Mouse (Mus musculus): ENCODE results near the gene Hsd17b1. TPM values are rescaled to one million over a fixed set of nuclear protein-coding genes. Genes with fewer than 3 reads are reported as not detected.

Hsd17b1 gene
- total RNA-seq, 4 experiments from 2014 or later = 0.21 TPM; not detected in 3

- peak in 1 of 2 experiments; percentile 56 for DNase-seq (ENCODE audit: low spot score in 2 of 2)
Observed at GRCm38 (mm10) chr11:101060126-101060525, 18.1 kb upstream of the Hsd17b1 start.

- no peak for DNase-seq (ENCODE audit: low spot score in 2 of 2)
Observed at GRCm38 (mm10) chr11:101061049-101061448, 17.2 kb upstream of the Hsd17b1 start.

GRCm38 (mm10) chr11:101062165-101062884 is 15.9 kb upstream of the Hsd17b1 start:
- peak in 1 of 2 experiments; percentile 57 for DNase-seq (ENCODE audit: low spot score in 2 of 2)

- no peak for DNase-seq (ENCODE audit: low spot score in 2 of 2)
Observed at GRCm38 (mm10) chr11:101062971-101063675, 15.1 kb upstream of the Hsd17b1 start.

- peak; percentile 76 to 77 for DNase-seq (ENCODE audit: low spot score in 2 of 2)
Observed at GRCm38 (mm10) chr11:101063676-101064327, 14.4 kb upstream of the Hsd17b1 start.

GRCm38 (mm10) chr11:101064462-101064861 is 13.7 kb upstream of the Hsd17b1 start:
- no peak for DNase-seq (ENCODE audit: low spot score in 2 of 2)

- DNase-seq (ENCODE audit: low spot score in 2 of 2) = no peak
Observed at GRCm38 (mm10) chr11:101065002-101065401, 13.2 kb upstream of the Hsd17b1 start.

- peak; percentile 76 to 77 for DNase-seq (ENCODE audit: low spot score in 2 of 2)
Observed at GRCm38 (mm10) chr11:101066549-101067412, 11.4 kb upstream of the Hsd17b1 start.

GRCm38 (mm10) chr11:101069391-101070188 is 8.6 kb upstream of the Hsd17b1 start, which contains the start of gene Naglu:
Gene Naglu (plus strand): TSS chr11:101070012.
- peak; percentile 92 to 96 for DNase-seq (ENCODE audit: low spot score in 2 of 2)

- DNase-seq (ENCODE audit: low spot score in 2 of 2) = no peak
Observed at GRCm38 (mm10) chr11:101070189-101070527, 8.1 kb upstream of the Hsd17b1 start.

GRCm38 (mm10) chr11:101070987-101071386 is 7.2 kb upstream of the Hsd17b1 start:
- DNase-seq (ENCODE audit: low spot score in 2 of 2) = no peak

GRCm38 (mm10) chr11:101071810-101072428 is 6.3 kb upstream of the Hsd17b1 start:
- DNase-seq (ENCODE audit: low spot score in 2 of 2) = no peak

- no peak for DNase-seq (ENCODE audit: low spot score in 2 of 2)
Observed at GRCm38 (mm10) chr11:101079746-101080145, 1.5 kb downstream of the Hsd17b1 start.

- DNase-seq (ENCODE audit: low spot score in 2 of 2) = no peak
Observed at GRCm38 (mm10) chr11:101080421-101080820, 2.2 kb downstream of the Hsd17b1 start.

GRCm38 (mm10) chr11:101081659-101082058 is 3.4 kb downstream of the Hsd17b1 start:
- no peak for DNase-seq (ENCODE audit: low spot score in 2 of 2)

GRCm38 (mm10) chr11:101082208-101083082 is 4.2 kb downstream of the Hsd17b1 start, which contains the start of gene Coasy:
Gene Coasy (plus strand): TSS chr11:101082565.
- DNase-seq (ENCODE audit: low spot score in 2 of 2) = peak; percentile 59 to 72

GRCm38 (mm10) chr11:101083083-101083697 is 5.0 kb downstream of the Hsd17b1 start:
- DNase-seq (ENCODE audit: low spot score in 2 of 2) = no peak

GRCm38 (mm10) chr11:101084246-101084645 is 6.0 kb downstream of the Hsd17b1 start:
- DNase-seq (ENCODE audit: low spot score in 2 of 2) = no peak

Measured in gastrocnemius, adult 8-10 months (tissue).